Mouse (Mus musculus) frontal cortex, postnatal 36 days (tissue): ENCODE measurements at regions not wholly inside any gene's neighbourhood (a gene's known extent, or its start where the extent isn't known, plus 50 kb on each side); places are given as distances from the start of the nearest gene placed in this dataset.

ENCODE experiments used
- DNase-seq, 2 experiments: peaks; one replicate each; pipeline ENCODE4 v3.0.0; 2022; ENCODE audit warnings: low spot score in 2 of 2

DNA sequence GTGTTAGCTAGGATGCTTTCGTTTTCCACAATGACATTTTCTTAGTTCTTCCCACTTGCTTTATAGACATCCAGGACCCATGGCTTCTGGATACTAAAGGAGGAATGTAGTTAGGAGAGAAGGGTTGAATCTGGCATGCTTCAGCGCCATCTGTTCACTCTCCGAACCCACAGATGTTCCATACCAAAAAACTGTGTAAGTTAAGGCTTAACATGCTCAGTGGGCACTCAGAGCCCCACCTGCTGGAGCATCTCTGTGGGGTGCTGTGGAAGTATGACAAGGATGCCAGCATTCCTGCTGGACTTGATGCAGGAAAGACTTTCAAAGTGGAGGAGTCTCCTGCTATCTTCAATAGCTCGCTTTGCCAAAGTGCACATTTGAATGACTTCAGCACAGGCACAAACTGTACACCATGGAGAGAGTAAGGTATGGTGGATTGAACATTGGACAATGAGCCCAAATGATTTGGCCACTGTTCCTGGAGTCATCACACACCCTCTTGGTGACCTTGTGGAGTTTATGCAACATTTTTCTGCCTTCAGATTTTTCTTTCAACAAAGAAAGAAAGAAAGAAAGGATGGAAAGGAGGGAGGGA is 802.3 kb downstream of the Cdh8 start:
- DNase-seq = peak; percentile 47 to 74

- peak; percentile 26 to 65 for DNase-seq
Measured at GRCm38 (mm10) chr8:98572597-98573514, 843.4 kb downstream of the Cdh8 start.

- DNase-seq = no peak
Measured at GRCm38 (mm10) chr8:98566661-98567060, 849.6 kb downstream of the Cdh8 start.

GRCm38 (mm10) chr8:98518459-98518858 is 897.8 kb downstream of the Cdh8 start:
- no peak for DNase-seq

DNA sequence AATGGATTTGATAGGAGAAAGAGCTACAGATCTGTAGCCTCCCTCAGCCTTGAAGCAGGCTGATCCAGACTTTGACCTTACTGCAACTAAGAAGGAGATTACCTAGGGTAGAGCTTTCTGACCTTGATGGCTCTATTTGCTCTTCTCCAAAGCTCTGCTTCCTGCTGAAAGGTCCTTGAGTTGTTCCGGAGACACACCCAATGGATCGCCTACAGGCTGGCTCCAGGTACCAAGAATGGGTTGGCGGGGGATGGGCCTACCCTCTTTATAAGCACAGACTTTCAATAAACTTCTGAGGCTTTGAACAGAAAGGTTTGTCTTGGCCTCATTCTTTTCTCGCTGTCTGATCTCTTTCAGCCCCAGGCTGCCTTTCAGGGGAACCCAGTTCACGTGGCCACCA is 901.0 kb downstream of the Cdh8 start:
- DNase-seq = no peak

GRCm38 (mm10) chr8:98496793-98497192 is 919.5 kb downstream of the Cdh8 start:
- no peak for DNase-seq

DNA sequence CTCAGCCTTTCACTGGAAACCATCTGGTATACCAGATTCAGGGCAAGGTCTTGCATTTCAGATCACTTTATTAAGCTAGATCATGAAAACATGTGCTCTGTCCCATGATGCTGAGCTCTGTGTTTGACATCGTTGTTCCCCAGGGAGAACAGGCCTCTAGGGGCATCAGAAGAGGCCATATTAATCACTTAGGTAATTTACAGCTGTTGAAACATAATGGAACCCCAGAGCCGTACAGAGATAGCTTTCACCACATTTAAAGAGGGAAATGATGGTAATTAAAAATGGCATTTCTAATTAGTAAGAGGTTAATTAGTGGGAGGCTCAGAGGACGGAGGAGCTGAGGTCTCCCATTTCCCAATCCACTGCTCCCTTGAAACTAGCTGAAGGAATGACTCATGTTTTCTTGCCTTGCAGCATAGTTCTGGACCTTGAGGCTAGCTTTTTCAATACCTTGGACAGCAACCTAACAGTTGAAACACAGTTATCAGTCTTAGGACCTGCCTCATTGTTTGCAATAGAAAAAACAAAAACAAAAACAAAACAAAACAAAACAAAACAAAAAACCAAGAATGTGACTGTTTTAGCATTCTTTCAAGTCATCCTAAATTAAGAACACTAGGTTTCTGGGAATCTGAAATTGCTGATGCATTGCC is 952.8 kb downstream of the Cdh8 start:
- DNase-seq = no peak

DNA sequence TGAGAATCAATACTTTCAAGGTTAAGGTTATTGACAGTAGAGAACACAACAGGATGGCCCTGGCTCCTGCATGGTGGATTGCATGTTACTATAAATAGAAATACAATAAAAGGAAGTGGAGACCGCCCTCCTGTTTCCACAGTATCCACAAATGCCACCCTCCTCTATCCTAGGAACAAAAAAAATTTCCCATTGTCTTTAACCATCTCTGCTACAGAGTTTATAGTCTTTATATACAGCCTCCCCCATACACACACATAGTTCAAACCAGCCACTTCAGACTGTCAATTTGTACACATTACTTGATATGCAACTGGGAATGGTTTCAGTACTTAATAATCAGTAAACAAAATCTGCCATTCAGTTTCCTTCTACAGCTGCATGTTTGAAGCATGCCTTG is 960.7 kb downstream of the Cdh8 start:
- no peak for DNase-seq
